Mouse (Mus musculus): ENCODE data around the gene Lepr.

DNA sequence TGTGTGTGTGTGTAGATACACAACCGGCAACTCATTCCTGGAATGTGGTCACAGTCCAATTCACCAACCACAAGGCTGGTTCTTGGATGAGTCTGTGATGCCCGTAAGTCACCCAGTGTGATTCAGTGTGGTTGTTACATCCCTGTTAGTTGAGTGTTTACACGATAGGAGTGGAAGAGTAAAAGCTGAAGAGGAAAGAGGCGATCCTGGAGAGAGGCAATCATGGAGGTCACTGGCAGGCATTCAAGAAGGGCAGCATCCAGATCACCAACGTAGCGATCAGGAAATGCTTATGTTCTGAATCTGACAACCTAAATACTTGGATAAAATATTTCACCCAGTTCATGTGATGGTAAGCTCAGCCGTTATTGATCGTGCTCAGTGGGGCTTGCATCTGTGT, 1.9 kb upstream of the Lepr start:
- TF ChIP-seq USF1 (IDR thresholded peaks at IDR 0.05; ENCODE audit: low read depth) (no peak), POLR2A (IDR thresholded peaks at IDR 0.05; ENCODE audit: insufficient read length, low read depth) (no peak), POLR2AphosphoS2 (IDR thresholded peaks at IDR 0.05; ENCODE audit: insufficient read length, low read depth) (no peak), TCF3 (IDR thresholded peaks at IDR 0.05; ENCODE audit: insufficient read length, low read depth) (no peak), MYOG (IDR thresholded peaks at IDR 0.05; ENCODE audit: control insufficient read depth in 1 of 3, insufficient read depth in 1 of 3, insufficient read length in 2 of 3, low read depth in 2 of 3) (no peak), MAX (IDR thresholded peaks at IDR 0.05; ENCODE audit: low read depth) (no peak), E2F4 (IDR thresholded peaks at IDR 0.05; ENCODE audit: insufficient read depth) (no peak), REST (IDR thresholded peaks at IDR 0.05; ENCODE audit: insufficient read depth, insufficient read length) (no peak), MYOD1 (IDR thresholded peaks at IDR 0.05; ENCODE audit: control insufficient read depth in 1 of 3, insufficient read length in 2 of 3, low read depth in 2 of 3) (no peak), SRF (IDR thresholded peaks at IDR 0.05; ENCODE audit: control insufficient read depth, insufficient read length, low read depth) (no peak), TCF12 (IDR thresholded peaks at IDR 0.05; ENCODE audit: insufficient read depth, poor library complexity, severe bottlenecking) (no peak)
